Mouse (Mus musculus): ENCODE results near the gene Fam84b.
A peak's percentile ranks its signal among the peaks of the same experiment; 100 is the strongest.

The Fam84b gene

GRCm38 (mm10) chr15:60832586-60832985 is 21.0 kb downstream of the Fam84b start:
- no peak for DNase-seq (ENCODE audit: low read depth)

DNA sequence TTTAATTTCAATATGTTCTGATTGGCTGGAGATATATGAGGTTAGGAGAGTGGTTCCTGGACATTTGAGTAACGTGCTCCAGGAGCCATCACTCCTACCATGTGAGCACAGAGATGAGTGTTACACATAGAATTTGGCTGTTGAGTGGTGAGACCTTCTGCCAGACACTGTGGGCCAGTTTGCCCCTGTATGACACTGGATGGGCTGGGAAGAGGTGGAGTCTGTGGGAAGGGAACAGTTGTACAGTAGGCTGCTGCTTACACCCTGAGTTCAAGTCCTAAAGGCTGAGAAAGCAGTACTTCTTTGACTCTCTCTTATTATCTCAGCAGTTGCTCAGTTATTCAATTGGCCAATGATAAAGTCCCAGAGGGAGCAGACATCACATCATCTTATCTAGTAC is 27.4 kb downstream of the Fam84b start:
- DNase-seq (ENCODE audit: low read depth) = no peak

DNA sequence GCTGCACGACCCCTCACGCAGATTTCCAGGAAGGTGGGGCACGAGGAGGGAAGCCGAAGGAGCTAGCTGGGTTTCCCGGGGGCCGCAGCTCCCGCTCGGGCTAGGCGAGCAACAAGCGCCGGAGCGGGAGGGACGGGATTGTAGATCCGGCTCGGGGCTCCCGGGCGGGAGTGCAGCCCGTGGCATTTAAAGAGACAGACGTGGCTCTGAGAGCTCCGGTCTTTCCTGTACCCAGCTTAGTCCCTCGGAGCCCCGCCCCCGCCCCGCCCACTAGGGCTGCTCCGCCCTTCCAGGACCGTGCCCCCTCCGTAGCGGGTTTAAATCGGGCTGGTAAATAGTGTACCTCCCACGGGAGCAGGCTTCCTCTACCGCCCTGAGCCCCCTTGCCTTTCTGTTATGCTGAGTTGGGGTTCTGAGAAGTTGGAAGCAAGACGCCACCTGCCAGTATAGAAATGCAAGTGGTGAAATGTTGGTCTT is 28.8 kb downstream of the Fam84b start:
- DNase-seq (ENCODE audit: low read depth) = peak; percentile 23

- no peak for DNase-seq (ENCODE audit: low read depth)
Measured at GRCm38 (mm10) chr15:60823870-60824709, 29.5 kb downstream of the Fam84b start.

- no peak for DNase-seq (ENCODE audit: low read depth)
Measured at GRCm38 (mm10) chr15:60823620-60823869, 30.0 kb downstream of the Fam84b start.

DNA sequence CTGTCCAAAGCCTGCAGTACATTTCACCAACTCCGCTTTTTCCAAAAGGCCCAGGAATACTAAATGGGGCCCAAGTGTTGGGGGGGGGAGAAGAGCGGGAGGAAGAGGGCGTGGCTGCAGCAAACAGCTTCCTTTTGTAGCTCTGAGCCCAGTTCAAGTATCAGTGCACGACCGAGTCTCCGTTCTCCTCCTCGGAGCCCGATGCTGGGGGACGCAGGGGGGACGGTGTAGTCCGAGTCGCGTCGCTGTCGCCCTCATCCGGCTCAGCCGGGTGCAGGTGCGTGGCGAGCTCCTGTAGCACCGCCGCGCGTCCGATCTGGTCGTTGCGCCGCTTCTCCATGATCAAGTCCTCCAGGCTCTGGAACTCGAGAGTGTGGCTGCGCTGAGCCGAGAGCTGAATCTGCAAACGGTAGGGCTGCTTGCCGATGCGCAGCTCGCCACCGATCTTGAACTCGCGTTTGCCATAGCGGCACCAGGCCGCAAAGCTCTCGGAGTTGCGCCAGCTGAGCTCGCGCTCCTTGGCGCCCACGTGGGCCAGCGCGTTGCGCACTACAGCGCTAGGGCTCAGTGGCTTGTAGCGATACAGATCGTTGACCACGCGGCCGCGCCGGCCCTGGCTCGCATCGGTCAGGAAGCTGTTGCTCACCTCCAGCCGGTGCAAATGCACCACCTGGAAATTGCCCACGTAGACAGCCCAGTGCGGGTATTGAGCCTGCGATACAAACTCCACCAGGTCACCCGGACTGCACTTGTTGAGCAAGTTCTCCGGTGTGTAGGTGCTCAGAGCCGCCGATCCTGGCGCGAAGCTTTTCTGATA is 30.6 kb downstream of the Fam84b start:
- peak; percentile 39 for DNase-seq (ENCODE audit: low read depth)

GRCm38 (mm10) chr15:60822101-60822802 is 31.3 kb downstream of the Fam84b start:
- DNase-seq (ENCODE audit: low read depth) = no peak

DNA sequence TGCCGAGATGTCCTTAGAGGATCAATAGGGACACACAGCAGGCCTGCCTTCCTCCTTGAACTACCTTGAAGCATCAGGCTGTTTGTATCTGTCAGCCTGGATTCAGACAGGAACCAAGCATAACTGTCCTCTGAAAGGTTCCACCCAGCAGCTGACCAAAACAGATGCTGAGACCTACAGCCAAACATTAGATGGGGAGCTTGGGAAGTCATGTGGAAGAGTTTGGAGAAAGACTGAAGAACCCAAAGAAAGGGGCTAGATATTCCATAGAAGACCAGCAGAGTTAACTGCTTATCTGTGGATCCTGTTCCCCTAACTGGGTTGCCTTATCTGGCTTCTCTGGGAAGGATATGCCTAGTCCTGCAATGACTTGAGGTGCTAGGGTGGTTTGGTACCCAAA is 35.1 kb downstream of the Fam84b start:
- no peak for DNase-seq (ENCODE audit: low read depth)

- DNase-seq (ENCODE audit: low read depth) = no peak
Measured at GRCm38 (mm10) chr15:60816478-60816877, 37.1 kb downstream of the Fam84b start.

- DNase-seq (ENCODE audit: low read depth) = no peak
Measured at GRCm38 (mm10) chr15:60814542-60814941, 39.0 kb downstream of the Fam84b start.

DNA sequence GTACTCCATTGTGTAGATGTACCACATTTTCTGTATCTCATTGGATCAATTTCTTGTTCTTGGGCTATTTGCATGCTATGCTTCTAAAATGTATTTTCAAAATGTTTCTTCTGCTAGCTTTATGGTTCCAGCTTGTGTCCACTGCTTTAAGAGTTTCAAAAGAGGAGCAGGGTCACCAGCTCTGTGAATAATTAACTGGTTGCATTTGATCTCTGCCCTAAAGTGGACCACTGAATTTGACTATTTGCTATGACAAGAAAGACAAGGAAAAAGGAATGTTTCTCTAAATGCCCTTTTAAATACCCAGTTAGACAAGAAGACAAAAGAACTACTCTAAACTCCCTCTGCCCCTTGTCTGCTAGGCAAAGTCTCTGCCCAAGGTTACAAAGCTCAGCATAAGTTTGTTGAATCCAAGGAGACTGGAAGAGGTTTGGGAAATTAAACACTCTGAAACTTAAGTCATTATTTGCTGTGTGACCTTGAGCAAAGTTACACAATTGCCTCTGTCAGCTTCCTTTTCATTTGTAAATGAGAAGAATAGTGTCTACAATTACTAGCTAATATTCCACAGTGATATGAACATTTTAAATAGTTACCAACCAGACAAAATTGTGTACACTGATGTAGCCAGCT is 60.4 kb downstream of the Fam84b start:
- DNase-seq (ENCODE audit: low read depth) = no peak

DNA sequence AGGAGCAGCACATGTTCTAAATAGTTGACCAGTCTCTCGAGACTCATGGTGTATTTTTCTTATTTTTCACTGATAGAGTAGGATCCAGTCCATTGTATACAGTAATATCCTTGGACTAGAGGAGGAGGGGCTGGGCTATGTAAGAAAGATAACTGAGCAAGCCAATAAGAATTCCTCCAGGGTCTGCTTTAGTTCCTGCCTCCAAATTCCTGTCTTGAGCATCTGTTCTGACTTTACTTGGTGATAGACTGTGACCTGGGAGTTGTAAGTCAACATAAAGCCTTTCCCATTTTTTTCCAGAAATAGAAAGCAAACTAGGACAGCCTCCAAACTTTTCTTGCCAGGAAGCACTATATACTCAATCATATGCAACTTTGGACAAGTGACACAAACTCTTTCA is 64.5 kb downstream of the Fam84b start:
- DNase-seq (ENCODE audit: low read depth) = no peak

GRCm38 (mm10) chr15:60783761-60784160 is 69.8 kb downstream of the Fam84b start:
- no peak for DNase-seq (ENCODE audit: low read depth)

GRCm38 (mm10) chr15:60779531-60779973 is 74.0 kb downstream of the Fam84b start:
- peak; percentile 47 for DNase-seq (ENCODE audit: low read depth)

DNA sequence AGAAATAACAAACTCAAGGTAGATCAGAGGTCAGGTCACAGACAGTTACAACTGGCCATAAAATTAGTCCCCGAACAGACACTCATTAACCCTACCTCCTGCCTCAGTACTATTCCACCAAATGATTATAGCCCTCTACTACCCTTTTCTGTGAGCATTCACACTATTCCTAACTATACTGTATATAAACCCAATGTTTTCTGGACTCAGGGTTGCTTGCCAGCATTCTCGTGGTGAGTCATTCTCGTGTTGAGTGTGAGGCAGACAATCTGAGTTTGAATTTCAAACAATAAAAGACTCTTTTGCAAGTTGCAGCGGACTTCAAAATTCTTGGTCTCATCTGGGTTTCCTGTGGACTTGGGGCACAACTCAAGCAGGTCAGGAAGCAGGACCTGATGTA is 74.5 kb downstream of the Fam84b start:
- DNase-seq (ENCODE audit: low read depth) = peak; percentile 47
